Mouse (Mus musculus) E14TG2a.4 (cell line): Measurements from ENCODE around the gene Plekhg2.

Experiments used
- H3K27me3 ChIP-seq: 2 replicates; pipeline ENCODE4 v1.6.1; 2014; ENCODE audit warnings: low read length, control low read depth; ENCODE audit not compliant: insufficient read depth
- H3K36me3 ChIP-seq: 2 replicates; pipeline ENCODE4 v1.6.1; 2014; ENCODE audit warnings: low read length, control low read depth; ENCODE audit not compliant: insufficient read depth
- H3K4me1 ChIP-seq: replicated peaks from 2 replicates; pipeline ENCODE4 v1.6.1; 2014; ENCODE audit warnings: low read depth, low read length, control low read depth
- H3K4me3 ChIP-seq: replicated peaks from 2 replicates; pipeline ENCODE4 v1.5.1; 2014; ENCODE audit warnings: mild to moderate bottlenecking, low read length
- H3K9me3 ChIP-seq: 2 replicates; pipeline ENCODE4 v1.6.1; 2014; ENCODE audit warnings: low read length, control low read depth
- CTCF ChIP-seq: conservative IDR thresholded peaks from 2 replicates; pipeline ENCODE4 v1.5.1; 2014; ENCODE audit warnings: low read length
- NANOG ChIP-seq: IDR thresholded peaks from 2 replicates; pipeline ENCODE4 v1.6.1; 2014; ENCODE audit warnings: borderline replicate concordance, low read length, mixed read lengths
- POU5F1 ChIP-seq: IDR thresholded peaks from 2 replicates; pipeline ENCODE4 v1.6.1; 2014; ENCODE audit warnings: low read length, borderline replicate concordance

Plekhg2 gene

DNA sequence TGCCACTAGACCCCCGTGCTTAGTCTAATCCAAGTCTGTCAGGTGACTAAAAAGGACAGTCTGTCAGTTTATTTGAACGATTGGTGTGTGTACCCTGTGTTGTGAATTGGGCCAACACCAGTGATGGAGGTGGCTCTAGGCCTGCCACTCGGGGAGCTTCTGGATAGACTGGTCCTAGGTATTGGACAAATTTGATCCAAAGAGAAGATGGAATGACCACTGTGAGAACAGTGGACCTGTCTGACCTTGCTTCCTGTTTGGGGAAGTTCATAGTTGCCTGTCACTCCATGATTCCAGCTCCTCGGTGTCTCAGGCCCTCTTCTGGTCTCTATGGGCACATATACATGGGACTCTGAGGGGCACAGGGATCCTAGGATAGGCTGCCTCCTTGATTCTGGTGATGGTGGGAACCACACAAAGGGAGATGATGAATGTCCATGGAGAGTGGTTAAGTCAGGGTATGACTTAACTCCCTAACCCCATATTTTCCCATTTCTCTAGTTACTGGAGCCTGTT is 20.7 kb downstream of the Plekhg2 start:
- TF ChIP-seq POU5F1 = no peak
- no peak for TF ChIP-seq NANOG
- no peaks in the 10 kb centered on the region for H3K9me3 ChIP-seq
- H3K36me3 ChIP-seq = peaks cover 50% of the 10 kb centered on the region
- H3K27me3 ChIP-seq = no peaks in the 10 kb centered on the region
- peaks cover 64% of the 10 kb centered on the region for H3K4me1 ChIP-seq
- peak overlapping the region; percentile 99 for H3K4me3 ChIP-seq

DNA sequence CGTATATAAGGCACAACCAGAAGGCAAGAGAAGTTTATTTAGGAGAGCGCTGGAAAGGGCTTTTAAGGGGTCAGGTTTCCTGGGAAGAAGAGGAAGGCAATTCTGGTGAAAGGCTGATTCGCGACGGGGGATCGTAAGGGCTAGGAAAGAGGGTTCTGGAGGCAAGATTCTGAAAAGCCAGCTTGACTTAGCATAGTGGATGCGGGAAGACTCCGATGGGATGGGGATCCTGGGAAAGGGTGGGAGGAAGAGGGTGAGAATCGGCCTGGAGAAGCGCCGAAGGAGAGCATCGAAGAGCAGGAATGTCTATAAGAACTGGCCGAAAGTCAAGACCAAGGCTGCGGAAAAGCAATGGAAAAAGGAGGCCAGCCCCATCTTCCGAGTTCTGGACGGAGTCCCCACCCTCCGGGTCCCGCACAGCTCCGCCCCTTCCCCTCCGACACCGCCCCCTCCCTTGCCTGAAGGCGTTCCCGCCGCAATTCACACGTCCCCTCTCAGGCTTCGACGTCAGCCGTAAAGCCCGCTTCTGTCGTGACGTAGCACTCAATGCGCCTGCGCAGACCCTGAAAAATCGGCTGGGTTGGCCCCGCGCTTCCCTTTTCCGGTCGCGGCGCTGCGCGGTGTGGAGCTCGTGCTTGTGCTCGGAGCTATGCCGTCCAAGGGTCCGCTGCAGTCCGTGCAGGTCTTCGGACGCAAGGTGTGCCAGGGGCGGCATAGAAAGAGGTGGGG is 22.1 kb downstream of the Plekhg2 start, which contains the start of gene Rps16:
Rps16 (plus strand) TSS at position 498 of the 729 bp plus-strand sequence.
- Histone ChIP-seq H3K36me3 (peaks cover 43% of the 10 kb centered on the region), H3K9me3 (no peaks in the 10 kb centered on the region), H3K4me3 (peak within 1 kb of the TSS; percentile 99), H3K4me1 (peaks cover 54% of the 10 kb centered on the region), H3K27me3 (no peaks in the 10 kb centered on the region)
- TF ChIP-seq NANOG = no peak
- TF ChIP-seq POU5F1 = no peak
- no peak for TF ChIP-seq CTCF

DNA sequence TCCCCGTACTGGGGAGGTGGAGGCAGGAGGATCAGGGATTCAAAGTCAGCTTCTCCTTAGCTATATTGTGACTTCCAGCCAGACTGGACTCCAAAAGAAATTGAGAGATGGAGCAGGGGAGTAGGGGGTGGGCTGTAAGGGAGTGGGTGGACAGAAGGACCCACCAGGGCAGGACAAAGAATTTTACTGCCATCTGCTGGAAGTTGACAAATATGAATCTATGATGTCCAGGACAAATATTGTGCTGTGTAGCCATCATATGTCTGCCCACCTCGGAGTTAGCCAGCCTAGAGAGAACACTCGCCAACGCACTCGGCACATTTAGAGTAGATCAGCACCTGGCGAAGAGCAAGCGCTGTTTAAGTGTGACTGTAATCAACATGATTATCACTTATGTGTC is 23.8 kb downstream of the Plekhg2 start:
- H3K4me1 ChIP-seq = peaks cover 46% of the 10 kb centered on the region
- H3K9me3 ChIP-seq = no peaks in the 10 kb centered on the region
- no peaks in the 10 kb centered on the region for H3K27me3 ChIP-seq
- H3K36me3 ChIP-seq = peaks cover 26% of the 10 kb centered on the region
- no peak for TF ChIP-seq CTCF
- TF ChIP-seq POU5F1 = no peak
- no peak for TF ChIP-seq NANOG
- H3K4me3 ChIP-seq = no peak overlapping the region

DNA sequence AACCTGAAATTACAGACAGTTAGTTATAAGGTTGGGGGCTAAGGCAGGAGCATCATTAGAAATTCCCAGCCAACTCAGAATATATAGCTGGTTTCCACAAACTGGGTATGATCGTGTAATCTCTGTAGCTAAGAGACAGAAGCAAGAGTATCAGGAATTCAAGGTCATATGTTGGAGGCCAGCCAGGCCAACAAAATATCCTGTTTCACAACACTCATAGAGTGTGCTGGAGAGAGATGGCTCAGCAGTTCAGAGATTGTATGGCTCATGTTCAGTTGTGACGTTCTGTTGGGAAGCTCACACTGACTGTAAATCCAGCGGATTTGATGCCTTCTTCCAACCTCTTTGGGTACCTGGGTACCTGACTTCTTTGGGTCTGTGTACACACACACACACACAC is 24.7 kb downstream of the Plekhg2 start:
- Histone ChIP-seq H3K27me3 (no peaks in the 10 kb centered on the region), H3K4me1 (peaks cover 45% of the 10 kb centered on the region), H3K4me3 (no peak overlapping the region), H3K36me3 (peaks cover 17% of the 10 kb centered on the region), H3K9me3 (no peaks in the 10 kb centered on the region)
- TF ChIP-seq CTCF = no peak
- no peak for TF ChIP-seq NANOG
- no peak for TF ChIP-seq POU5F1

DNA sequence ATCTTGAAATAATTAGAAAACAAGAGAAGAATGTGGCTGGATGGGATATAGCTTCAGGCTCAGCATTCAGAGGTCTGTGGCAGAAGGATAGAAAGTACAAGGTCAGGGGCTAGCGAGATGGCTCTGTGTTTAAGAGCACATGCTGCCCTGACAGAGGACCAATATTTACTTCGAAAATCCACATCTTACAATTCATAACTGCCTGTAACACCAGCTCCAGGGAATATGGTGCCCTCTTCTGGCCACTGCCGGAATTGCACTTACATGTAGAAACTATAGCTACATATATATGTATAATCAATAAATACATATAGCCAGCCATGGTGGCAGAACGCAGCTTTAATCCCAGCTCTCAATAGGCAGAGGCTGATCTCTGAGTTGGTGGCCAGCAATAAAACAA is 27.8 kb downstream of the Plekhg2 start:
- no peak overlapping the region for H3K4me3 ChIP-seq
- no peaks in the 10 kb centered on the region for H3K27me3 ChIP-seq
- no peaks in the 10 kb centered on the region for H3K36me3 ChIP-seq
- TF ChIP-seq CTCF (peak; percentile 94), NANOG (no peak)
- no peaks in the 10 kb centered on the region for H3K9me3 ChIP-seq
- H3K4me1 ChIP-seq = peaks cover 56% of the 10 kb centered on the region

DNA sequence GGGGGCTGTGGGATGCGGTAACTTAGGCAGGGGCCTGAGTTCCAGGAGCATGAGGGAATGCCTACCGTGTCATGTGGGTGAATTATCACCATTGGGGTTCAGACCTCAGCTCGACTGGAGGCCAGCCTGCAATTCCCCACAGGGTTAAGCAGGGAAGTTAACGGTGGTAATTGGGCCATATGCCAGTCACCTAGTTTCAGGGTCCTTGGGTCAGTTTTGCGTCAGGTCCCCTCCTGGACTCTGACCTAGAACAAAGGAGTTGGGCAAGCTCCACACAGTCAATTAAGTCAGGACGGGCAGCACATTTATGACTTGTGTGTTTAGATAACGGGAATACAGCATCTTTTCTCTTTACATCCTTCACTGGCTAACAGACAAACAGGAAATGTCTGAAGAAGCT is 31.0 kb downstream of the Plekhg2 start:
- Histone ChIP-seq H3K27me3 (no peaks in the 10 kb centered on the region), H3K4me3 (no peak overlapping the region), H3K4me1 (peaks cover 64% of the 10 kb centered on the region), H3K36me3 (peaks cover 7% of the 10 kb centered on the region), H3K9me3 (no peaks in the 10 kb centered on the region)
- TF ChIP-seq NANOG = no peak

DNA sequence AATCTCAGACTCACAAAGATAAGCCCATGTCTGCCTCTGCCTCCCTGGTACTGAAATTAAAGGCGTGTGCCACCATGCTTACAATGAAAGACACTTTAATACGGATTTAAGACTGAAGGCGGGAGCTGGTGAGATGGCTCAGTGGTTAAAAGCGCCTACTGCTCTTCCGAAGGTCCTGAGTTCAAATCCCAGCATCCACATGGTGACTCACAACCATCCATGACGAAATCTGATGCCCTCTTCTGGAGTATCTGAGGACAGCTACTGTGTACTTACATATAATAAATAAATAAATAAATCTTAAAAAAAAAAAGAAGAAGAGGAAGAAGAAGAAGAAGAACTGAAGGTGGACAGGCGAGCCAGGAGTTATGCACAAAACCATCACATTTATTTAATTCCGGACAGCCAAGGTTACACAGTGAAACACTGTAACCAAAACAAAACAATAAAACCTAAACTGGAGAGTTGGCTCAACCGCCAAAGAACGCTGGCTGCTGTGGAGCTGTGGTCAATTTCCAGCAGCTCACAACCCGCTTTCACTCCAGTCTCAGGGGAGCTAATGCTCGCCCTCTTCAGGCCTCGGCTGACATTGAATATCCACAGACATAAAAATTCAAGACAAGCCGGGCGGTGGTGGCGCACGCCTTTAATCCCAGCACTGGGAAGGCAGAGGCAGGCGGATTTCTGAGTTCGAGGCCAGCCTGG is 33.0 kb downstream of the Plekhg2 start:
- H3K36me3 ChIP-seq = peaks cover 26% of the 10 kb centered on the region
- peak overlapping the region; percentile 93 for H3K4me3 ChIP-seq
- H3K9me3 ChIP-seq = no peaks in the 10 kb centered on the region
- TF ChIP-seq POU5F1 (no peak), CTCF (no peak), NANOG (no peak)
- no peaks in the 10 kb centered on the region for H3K27me3 ChIP-seq
- H3K4me1 ChIP-seq = peaks cover 81% of the 10 kb centered on the region

DNA sequence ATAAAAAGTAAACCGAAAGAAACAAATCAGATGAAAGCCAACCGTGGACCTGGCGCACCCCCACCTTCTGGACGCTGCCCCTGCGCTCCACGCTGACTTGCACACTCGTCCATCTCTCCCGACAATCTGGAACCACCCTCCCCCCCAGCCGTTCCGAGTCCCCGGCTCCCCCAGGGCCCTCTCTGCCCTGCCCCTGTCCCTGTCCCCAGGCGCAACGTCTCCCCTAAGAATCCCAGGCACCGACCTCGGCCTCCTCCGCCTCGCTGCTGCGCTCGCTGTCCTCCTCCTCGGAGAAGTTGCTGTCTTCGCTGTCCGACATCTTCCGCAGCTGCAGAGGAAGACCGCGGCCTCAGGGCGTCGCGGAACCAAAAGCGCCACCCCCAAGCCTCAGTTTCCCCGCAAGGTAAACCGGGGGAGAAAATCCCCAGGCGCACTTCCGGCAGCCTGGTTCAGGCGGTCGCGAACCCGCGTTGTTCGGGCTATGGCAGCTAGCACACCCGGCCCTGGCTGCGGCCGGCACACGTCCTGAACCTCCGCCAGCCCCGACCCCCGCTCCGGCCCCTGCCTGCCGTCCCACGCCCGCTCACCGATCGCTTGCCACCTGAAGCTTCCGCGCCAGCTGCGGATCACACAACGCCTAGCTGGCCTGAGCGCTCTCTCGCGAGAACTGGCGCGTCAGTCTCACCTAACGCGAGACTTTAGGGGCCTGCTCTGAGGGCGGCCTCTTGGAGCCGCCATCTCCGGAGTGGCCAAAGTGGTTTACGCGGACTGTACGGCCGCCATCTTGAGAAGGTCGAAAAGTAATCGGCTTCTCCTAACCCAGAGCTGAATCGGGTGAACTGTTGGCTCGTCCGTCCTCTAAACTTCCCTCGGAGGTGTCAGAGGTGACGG is 34.0 kb downstream of the Plekhg2 start, which contains the start of gene Supt5:
Supt5 (minus strand) TSS at position 639 of the 891 bp plus-strand sequence.
- H3K9me3 ChIP-seq = no peaks in the 10 kb centered on the region
- peaks cover 34% of the 10 kb centered on the region for H3K36me3 ChIP-seq
- TF ChIP-seq CTCF = no peak
- no peak for TF ChIP-seq POU5F1
- no peak for TF ChIP-seq NANOG
- H3K4me1 ChIP-seq = peaks cover 82% of the 10 kb centered on the region
- H3K4me3 ChIP-seq = peak within 1 kb of the TSS; percentile 93
- no peaks in the 10 kb centered on the region for H3K27me3 ChIP-seq
